Mouse (Mus musculus) ovary, postnatal 10 days (tissue): ENCODE measurements around the gene Rapgef5.
A peak's percentile ranks its signal among the peaks of the same experiment; 100 is the strongest.

Experiments
- DNase-seq: peaks from one replicate; pipeline ENCODE4 v3.0.0; 2022; ENCODE audit warnings: low spot score

Gene Rapgef5

GRCm38 (mm10) chr12:117720794-117721747 lies 204.8 kb downstream of the Rapgef5 start:
- DNase-seq = no peak

- DNase-seq = no peak
Measured at GRCm38 (mm10) chr12:117721748-117722150, 205.5 kb downstream of the Rapgef5 start.

DNA sequence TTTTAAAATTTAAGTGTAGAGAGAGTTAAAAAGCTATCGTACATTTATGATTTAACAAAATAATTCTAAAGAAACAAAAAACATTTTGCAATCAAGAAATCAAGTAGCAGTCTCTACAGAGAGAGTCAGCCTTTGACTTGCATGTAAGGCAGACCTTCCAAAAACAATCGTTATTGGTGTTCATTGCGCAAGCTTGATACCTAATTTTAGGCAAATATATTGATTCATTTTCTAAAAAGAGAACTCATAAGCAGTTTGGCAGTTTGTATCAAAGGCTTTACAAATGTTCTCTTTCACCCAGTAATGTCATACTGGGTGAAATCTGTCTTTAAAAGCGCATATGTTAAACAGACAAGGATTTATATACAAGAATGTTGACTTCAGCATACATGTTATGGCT lies 208.7 kb downstream of the Rapgef5 start:
- DNase-seq = no peak

DNA sequence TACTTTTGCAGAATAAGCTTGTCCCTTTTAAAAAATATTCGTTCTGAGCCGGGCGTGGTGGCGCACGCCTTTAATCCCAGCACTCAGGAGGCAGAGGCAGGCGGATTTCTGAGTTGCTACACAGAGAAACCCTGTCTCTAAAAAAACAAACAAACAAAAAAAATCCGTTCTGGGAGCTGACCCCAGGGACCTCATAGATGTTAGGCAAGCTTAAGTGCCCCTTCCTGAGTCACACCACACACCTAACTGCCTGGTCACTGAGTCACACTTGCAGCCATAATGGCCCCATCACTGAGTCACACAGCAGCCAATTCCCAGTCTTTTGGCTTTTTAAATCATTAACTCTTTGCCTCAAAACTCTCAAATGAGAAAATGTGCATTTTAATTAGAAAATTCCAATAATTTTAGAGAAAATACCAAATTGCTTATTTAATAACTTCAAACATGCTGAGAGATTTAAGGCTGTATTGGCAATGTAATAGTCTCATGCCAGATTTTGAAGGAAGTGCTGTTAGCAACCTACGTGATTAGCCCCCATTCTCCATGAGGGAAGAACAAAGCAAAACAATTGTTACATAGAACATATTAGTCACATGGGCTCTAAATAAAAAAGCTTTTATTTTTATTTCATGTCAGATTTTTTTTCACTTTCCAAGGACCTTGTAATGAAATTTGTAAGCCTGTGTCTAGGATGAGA lies 211.3 kb downstream of the Rapgef5 start:
- DNase-seq = no peak

DNA sequence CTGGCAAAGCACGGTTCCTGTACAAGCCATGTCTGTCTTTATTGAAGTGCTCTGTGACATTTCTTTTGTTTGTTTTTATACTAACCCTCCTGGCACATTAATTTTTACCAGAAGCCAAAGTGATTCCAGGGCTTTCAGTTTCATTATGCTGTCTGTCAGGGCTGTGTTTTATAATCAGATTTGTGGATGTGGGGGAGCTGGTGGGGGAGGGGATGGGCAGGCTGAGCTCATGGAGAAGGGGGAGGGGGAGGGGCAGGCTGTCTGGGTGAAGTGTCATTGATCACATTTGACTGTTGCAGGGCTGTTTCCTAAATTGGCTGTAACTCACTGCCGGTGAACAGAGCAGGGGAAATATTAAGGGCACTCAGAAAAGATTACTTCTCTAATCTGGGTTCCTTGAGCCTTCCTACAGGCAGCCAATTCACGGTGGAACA lies 211.9 kb downstream of the Rapgef5 start:
- no peak for DNase-seq

- no peak for DNase-seq
Measured at GRCm38 (mm10) chr12:117733611-117734010, 217.3 kb downstream of the Rapgef5 start.

DNA sequence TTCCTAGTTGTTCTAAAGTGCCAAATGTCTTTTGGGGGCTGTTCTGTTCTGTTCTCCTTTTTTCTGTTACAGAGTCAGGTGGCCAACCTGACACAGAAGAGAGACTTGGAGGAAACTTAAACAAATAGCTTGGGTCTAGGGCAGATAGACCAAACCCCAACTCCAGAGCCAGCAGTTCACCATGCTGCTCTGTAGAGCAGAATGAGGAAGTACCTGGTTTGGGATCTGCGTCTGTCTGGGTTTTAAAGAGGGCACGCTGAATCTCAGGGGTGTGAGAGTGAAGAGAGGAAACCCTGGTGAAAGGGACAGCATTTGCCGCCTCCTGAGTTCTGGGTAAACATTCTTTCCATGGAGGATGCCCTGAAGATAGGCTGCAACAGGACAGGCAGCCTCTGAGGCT lies 219.9 kb downstream of the Rapgef5 start:
- no peak for DNase-seq

GRCm38 (mm10) chr12:117736928-117737327 lies 220.6 kb downstream of the Rapgef5 start:
- DNase-seq = no peak

GRCm38 (mm10) chr12:117737332-117738031 lies 221.2 kb downstream of the Rapgef5 start:
- no peak for DNase-seq

- DNase-seq = no peak
Measured at GRCm38 (mm10) chr12:117742487-117742886, 226.2 kb downstream of the Rapgef5 start.

DNA sequence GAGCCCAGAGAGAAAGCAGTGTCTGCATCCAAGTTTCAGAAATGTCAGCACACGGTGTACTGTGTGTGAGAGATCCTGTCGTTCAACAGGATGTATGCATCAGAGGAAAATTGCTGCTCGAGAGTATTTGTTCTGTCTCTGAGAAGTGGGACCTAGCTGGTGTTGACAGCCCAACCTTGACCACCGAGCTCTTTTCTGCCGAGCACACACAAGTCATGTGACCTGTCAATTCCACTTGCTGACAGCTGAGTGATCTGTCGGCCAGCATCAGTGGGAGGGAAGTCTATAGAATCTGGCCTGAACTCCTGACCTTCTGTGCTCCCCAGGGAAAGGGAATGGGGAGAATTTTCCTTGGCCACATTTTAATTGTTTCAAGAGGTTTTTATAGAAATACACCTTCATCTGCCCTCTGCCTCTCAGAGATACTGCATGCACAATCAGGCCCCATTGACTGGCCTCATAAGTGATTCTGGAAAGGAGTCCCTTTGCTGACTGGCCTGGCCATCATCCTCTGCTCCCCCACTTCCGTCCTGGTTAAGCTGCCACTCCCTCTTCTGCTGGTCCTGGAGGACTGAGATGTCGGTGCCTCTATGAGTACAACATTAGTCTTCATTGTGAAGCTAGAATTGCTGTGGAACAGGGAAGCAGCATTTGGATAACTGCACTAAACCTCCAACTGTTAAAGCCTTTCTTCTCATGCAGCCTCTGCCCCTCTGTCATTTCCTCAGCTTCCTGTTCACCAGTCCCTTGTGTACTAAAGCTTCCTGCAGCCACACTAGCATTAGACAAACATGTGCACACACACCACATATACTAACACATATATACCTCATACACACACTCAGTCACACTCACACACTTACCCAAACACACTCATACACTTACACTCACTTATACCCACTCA lies 228.6 kb downstream of the Rapgef5 start:
- DNase-seq = no peak

DNA sequence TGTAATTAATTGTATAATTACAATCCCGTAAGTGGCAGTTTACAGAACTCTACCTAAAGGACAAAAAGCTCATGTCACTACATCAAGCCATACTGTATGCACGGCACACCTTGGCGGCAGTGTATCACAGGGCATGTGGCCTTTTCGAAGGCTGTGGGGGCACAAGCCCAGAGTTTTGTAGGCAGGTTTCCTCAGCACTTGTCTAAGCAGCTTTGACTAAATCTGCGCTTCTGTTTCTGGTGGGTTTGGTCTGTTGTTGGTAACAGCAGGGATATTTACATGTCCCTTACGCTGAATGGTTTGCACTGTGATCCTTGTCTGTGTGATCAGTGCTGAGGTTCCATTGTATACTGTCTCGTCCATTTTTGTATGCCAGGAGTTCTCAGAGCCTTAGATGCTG lies 230.3 kb downstream of the Rapgef5 start:
- DNase-seq = no peak

- DNase-seq = no peak
Measured at GRCm38 (mm10) chr12:117751045-117751444, 234.8 kb downstream of the Rapgef5 start.

GRCm38 (mm10) chr12:117751520-117752383 lies 235.5 kb downstream of the Rapgef5 start:
- DNase-seq = no peak

- DNase-seq = no peak
Measured at GRCm38 (mm10) chr12:117756010-117756409, 239.7 kb downstream of the Rapgef5 start.

DNA sequence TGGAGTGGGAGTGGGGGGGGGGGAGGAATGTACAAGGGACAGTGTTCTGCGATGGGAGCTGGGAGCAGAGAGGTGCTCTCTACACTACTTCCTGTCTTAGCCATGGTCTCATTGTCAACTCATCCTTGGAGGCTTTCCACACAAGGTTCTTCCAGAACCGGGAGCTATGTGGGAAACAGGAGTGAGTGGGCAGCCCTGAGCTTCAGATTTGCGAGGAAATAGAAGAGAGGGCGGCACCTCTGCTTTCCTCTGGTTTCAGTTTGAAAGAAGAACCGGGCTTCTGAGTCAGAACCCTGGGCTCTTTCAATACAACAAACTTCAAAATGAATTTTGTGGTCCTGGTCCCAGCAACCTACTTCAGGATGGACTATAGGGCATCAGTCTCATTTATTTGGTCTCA lies 244.1 kb downstream of the Rapgef5 start:
- DNase-seq = no peak

GRCm38 (mm10) chr12:117760846-117761245 lies 244.6 kb downstream of the Rapgef5 start:
- DNase-seq = no peak

- no peak for DNase-seq
Measured at GRCm38 (mm10) chr12:117761698-117762097, 245.4 kb downstream of the Rapgef5 start.

GRCm38 (mm10) chr12:117763247-117763646 lies 247.0 kb downstream of the Rapgef5 start:
- no peak for DNase-seq

- DNase-seq = peak; percentile 20
Measured at GRCm38 (mm10) chr12:117764839-117765238, 248.6 kb downstream of the Rapgef5 start.
